Mouse (Mus musculus): ENCODE results near the gene Car14. TPM values are rescaled to one million over a fixed set of nuclear protein-coding genes. Genes with fewer than 3 reads are reported as not detected.

Gene Car14
- total RNA-seq, 2 experiments from 2014 or later, result 2.4 to 2.5 TPM

DNA sequence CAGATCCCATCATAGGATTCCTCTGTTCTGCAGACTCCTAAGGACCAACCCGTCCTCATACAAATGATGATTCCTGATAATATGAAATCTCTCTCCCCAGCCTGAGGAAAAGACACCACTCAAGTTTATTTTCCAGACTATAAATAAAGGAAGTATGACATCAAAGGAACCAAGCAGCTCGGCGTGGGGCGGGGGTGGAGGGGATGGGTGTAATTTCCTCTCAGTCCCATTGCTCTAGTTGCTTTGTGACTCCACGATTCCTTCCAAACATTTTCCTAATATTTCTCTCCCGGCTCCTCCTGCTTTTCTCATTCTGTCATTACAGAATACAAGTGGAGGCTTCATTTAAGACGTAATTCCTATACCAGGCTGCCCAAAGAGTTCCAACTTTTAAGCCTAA is 11.4 kb downstream of the Car14 start:
- intact Hi-C loops (cut with DNase I), result no loop called here
- DNase-seq, result no peak

DNA sequence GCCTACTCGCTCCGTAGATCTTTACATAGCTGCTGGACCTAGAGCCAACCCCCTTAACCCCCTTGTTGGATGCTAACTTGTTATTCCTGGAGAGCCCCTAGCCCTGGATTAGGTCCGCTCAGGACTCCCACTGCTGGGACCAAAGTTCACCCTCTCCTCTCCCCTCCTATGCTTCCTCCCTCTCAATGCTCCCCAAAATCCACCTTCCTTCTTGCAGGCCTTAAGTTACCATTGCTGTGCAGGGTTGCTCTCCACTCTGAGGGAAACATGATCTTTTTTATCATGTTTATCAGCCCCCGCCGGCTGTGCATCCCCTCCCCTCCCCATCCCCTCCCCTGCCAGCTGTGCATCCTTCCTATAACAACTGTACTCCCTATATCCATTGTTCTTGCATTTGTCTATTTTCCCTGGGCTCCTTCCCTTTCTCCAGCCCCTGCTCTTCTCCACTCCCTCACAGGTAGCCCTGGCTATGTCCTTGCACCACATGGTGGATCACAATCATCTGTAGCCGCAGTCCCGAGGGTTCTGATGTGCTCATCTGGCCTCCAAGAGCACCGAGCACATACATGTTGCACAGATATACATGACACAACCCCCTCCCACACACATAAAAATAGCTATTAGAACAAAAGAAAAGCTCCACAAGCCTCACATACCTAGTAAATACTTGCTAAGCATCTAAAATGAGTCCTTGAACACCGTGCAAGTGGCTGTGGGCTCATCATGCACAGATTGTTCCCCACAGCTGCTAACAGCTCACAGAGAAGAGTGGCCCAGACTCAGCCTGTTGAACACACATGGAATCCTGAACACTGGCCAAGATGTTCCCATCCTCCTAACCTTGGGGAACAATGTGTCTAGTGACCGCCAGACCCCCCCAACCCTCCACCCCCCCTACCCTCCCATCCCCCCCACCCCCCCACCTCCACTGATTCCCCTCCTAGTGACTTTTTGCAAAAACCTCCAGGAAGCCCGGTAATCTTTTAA is 12.1 kb downstream of the Car14 start:
- DNase-seq, result no peak
- intact Hi-C loops (cut with DNase I), result no loop called here

DNA sequence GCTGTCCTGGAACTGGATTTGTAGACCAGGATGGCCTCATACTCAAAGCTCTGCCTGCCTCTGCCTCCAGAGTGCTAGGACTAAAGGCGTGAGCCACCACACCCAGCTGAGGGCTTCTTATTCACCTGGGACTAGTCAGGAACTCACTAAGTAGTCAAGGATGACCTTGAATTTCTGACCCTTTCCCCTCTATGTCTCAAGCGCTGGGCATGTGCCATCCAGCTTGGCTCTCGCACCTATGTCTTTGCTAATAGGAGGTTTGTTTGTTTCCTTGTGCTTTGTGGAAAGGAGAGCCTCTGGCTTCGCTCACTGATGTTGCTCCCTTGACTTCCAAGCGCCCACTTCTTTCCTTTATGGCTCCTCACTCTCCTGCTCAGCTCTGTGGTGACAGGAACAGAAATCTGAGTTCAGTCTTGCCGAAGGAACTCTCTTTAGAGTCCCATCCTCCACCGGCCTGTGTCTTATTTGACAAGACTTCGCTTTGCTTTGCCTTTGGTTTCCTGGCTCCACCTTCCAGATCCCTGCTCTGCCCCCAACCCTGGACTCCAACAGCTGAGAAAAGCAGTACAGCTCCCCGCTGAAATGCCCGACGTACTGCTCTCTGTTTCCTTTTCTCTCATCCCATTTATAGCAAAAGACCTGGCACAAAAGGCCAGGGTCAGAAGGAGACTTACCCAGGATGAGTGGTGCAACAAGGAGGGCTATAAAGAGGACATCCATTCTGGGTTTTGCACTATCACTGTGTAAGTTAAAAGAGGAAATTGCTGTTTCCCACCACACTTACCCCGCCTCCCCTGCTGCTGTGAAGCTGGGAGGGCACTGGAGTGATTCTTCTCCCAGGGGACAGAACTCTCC is 13.1 kb downstream of the Car14 start, which contains the start of gene BC028528:
BC028528 (minus strand) TSS at position 795 of the 855 bp plus-strand sequence.
- no peak for DNase-seq

DNA sequence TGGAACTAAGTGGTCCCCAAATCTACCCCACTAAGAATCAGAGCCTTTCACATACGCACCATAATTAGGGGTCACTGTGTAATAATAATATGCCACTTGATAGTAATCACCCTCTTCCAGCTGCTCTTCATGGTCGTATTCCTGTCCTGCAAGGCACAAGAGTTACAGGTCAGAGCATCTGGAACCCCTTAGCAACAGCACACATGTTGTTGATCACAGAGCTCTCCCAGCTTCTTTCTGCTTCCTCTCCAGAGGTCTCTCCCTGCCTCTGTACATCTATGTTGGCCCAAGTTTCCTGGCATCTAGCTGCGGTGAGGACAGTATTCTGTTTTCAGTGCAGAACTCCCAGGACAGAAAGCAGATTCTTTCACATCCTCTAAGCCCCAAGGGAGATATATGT is 14.8 kb downstream of the Car14 start:
- intact Hi-C loops (cut with DNase I), result no loop called here
- DNase-seq, result no peak

More for the DNA sequence above, 13.1 kb downstream of the Car14 start, which contains the start of gene BC028528:
- intact Hi-C loops (cut with DNase I), result no loop called here

DNA sequence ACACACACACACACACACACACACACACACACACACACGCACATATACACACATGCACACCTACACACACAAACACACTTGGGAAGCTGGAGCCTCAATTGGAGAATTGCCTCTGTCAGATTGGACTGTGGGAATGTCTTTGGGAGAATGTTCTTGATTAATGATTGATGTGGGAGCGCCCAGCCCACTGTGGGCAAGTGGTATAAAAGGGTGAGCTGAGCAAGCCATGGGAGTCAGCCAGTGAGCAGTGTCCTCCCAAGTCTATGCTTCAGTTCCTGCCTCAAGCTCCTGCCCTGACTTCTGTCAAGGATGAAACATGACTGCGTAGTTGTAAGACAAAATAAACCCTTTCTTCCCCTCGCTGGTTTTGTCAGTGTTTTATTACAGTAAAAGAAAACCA is 16.9 kb downstream of the Car14 start:
- DNase-seq, result no peak
- intact Hi-C loops (cut with DNase I), result no loop called here

DNA sequence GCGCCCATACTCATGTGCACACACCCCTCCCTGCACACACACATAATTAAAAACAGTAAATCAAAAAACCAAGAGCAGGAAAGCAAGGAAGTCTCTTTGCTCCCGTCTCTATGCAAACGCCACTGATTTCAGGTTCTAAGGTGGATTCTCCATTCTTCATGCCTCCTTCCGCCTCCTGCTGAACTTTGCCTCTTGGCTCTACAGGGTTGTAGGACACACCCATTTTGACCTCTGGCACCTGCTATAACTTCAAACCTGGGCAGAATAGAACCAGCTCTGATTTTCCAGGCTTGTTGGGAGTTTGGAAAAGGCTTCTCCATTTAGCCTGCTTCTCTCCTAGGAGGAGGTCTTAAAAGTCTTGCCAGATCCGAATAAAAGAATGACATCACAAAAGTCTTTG is 20.1 kb downstream of the Car14 start:
- intact Hi-C loops (cut with DNase I), result no loop called here
- no peak for DNase-seq

DNA sequence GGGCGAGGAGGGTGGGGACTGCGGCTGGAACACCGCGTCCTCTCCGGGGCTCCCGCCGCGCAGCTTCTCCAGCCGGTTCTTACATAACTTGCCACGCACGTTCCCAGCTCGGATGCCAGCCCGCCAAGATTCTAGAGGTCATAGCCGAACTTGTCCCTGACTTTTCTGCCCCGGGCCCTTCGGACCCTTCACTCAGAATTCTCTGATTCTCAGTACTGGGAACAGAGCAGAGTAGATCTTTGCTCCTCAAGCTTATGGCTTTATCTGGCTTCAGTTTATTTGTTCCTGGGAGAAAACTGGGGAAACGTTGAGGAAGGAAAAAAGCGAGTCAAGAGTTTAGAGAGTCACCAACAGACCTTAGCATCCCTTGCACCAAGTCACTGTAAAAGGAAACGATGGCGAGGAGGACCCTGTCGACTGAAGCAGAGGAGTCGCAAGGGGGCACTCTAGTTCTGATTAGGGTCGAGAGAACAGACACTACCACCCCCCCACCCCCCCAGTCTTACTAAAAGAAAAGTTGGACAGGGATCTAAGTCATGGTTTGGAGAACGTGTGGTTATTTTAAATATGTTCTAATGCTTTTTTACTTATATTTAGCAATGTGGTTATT is 21.6 kb downstream of the Car14 start:
- DNase-seq, result peak; percentile 72
- intact Hi-C loops (cut with DNase I), result loop anchor here (1.0 kb wide), 1 partner anchor 24 kb away; no protein-coding TSS in a partner anchor

DNA sequence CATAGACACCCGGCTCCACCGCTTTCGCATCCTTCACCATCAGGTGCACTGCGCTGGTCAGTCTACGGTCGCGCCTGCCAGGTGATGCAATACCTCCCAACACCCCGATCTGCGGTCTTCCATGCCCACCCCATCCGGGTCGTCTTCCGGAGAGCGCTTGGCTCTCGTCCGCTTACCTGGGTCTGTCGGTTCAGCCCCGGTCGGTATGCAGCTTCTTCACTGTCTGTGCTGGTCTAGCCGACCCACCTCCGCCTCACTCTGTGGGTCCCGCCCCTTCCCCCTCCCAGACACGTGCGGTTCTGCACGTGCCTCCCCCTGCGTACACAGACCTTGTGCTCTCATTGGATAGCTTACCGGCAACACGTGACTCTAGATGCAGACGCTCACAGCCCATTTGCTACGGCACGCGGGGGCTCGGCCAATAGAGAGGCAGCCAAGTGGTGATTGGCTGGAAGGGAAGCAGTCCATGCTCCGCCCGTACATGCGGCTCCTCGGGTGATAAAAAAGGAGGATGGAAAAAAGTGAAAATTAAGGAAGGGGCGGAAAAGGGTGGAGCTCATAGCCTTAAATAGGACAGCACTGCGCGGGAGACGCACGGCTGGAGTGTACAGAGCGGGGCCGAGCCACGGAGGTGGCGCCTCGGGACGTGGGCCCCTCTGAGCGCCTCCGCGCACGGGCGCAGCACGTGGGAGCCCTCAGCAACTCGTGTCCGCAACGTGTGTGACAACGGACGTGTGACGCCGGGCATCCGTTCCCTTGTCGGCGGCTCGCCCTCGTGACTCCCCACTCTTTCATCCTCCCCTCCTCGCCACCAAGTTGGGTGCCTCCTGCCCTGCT is 22.3 kb downstream of the Car14 start, which contains the start of gene Ciart:
Ciart (minus strand) TSS at position 273 of the 837 bp plus-strand sequence.
- DNase-seq, result peak; percentile 94
- intact Hi-C loops (cut with DNase I), result loop anchor here (1.0 kb wide), 1 partner anchor 25 kb away; no protein-coding TSS in a partner anchor

DNA sequence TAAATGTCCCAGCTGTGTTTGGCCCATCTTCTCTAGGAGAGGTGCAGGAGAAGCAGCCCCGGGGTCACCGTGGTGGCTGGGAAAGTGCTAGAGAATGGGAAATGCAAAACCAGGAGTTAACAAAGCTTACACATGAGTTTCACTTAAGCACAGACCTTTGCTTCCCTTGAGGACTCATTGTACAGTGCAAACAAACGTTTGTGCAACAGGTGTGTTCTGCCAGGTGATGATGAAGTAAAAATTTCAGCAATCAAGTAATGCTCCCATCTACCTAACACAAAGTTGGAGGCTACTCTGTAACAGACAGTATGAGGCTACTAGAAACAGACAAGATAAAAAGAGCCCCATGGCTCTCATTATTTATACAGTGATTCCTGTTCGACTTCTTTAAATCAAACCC is 25.4 kb downstream of the Car14 start:
- intact Hi-C loops (cut with DNase I), result no loop called here
- DNase-seq, result no peak

DNA sequence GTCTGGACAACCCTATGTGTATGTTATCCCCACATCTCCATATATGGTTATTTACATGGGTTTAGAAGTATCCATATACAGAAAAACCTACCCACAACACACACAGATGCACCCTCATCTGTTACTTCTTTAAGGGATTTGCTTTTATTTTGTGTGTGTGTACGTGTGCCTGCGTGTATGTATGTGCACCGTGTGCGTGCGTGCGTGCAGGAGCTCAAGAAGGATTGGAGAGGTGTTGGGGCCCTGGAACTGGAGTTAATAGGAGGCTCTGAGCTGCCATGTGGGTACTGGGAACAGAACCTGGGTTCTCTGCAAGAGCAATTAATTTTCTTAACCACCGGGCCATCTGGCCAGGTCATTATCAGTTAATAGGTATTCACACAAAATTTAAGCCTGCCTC is 32.4 kb downstream of the Car14 start:
- intact Hi-C loops (cut with DNase I), result no loop called here
- no peak for DNase-seq

DNA sequence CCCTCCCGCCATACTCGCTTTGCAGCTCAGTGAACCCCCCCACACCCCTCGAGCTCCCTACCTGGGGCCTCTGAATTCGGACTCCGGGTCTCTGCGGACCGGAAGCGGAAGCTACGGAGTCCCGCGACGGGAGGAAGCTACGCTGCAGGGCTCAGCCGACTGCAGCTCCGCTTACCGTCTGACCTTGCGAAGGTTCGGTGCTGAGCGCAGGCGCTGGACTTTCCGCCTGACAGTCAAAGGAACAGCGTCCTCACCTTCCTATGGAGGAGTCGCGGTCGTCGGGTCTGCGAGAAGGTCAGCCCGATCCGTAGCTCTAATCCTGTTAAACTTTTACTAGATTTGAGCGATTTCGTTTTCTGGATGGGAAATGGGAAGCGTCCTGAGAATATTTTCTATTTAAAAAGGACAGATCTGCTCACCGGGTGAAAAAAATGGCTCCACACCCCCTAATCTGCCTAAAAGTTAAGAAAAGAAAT is 33.1 kb downstream of the Car14 start, which contains the start of gene Mrps21:
Mrps21 (minus strand) TSS at position 128 of the 476 bp plus-strand sequence.
- intact Hi-C loops (cut with DNase I), result no loop called here
- peak; percentile 86 for DNase-seq

DNA sequence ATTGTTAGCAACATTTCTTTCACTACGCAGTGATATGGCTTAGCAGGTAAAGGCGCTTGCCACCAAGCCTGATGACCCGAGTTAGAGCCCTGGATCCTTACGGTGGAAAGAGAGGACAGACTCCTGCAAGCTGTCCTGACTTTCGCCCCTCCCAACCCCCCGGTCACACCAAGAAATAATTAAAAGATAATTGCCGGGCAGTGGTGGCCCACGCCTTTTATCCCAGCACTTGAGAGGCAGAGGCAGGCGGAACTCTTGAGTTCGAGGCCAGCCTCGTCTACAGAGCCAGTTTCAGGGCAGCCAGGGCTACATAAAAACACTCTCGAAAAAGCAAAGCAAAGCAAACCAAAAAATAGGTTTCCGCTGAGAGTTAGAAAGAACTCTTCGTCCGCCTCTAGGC is 33.5 kb downstream of the Car14 start:
- DNase-seq, result no peak

DNA sequence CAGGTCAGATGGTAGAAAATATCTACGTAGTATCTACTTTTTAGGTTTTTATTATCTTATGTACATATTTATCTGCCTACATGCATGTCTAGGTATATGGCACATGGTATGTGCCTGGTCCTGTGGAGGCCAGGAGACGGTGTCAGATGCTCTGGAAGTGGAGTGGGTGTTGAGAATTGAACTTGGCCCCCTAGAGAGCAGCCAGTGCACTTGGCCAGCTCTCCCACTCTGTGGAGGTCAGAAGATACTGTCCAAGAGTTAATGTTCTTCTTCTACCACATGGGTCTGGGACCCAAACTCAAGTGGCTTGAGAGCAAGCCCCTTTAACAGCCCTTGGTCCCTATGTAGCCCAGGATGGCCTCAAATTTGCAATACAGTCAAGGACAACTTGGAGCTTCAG is 37.1 kb downstream of the Car14 start:
- DNase-seq, result no peak
- intact Hi-C loops (cut with DNase I), result no loop called here

More for the DNA sequence above, 33.5 kb downstream of the Car14 start:
- intact Hi-C loops (cut with DNase I), result no loop called here

DNA sequence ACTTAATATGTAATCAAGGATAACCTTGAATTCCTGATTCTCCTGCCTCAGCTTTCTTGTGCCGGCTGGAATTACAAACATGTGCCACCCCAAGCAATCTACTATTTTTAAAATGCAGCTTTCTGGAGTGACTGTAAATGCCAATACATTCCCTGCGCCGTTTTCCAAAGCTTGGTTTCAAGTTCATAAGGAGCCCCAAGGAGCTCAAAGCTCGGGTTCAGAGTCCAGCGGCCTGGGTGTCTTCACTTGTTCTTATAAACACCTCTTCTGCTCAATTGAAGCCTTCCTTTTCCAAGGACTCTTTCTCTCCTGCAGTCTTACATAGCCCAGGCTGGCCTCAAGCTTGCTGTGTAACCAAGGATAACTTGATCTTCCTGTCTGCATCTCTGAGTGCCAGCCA is 38.4 kb downstream of the Car14 start:
- intact Hi-C loops (cut with DNase I), result no loop called here
- no peak for DNase-seq

DNA sequence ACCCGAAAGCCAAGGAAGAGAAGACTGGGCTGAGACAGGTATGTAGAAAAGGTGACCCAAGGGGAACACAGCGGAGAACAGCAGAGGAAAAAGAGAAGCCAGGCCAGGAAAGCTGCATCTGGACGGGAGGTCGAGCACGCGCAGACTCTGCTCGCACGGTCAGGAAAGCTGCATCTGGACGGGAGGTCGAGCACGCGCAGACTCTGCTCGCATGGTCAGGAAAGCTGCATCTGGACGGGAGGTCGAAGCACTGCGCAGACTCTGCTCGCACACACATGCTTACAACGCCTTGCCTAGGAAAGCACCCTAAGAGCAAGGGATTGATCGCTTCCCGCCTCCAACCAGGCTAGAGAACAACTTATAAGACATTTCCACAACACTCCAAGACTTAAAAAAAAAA is 38.9 kb downstream of the Car14 start:
- DNase-seq, result no peak
- intact Hi-C loops (cut with DNase I), result no loop called here

DNA sequence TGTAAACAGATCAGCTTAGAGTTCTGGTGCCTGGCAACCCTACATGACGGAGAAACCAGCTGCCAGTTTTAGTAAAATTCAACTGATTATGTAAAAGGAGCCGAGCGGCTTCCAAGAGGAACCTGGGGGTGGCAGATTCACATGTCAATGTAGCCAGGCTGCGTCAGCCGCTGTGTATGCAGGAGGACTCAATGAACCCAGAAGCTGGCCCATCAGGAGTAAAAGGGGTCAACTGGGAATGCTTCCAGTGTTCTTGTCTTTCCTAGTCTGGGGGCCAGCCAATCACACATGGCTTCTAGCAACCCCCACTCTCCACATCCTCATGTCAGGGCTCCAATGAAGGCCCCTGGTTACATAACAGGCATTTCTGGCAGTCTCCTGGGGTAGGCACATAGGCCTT is 39.4 kb downstream of the Car14 start:
- DNase-seq, result no peak
- intact Hi-C loops (cut with DNase I), result no loop called here

DNA sequence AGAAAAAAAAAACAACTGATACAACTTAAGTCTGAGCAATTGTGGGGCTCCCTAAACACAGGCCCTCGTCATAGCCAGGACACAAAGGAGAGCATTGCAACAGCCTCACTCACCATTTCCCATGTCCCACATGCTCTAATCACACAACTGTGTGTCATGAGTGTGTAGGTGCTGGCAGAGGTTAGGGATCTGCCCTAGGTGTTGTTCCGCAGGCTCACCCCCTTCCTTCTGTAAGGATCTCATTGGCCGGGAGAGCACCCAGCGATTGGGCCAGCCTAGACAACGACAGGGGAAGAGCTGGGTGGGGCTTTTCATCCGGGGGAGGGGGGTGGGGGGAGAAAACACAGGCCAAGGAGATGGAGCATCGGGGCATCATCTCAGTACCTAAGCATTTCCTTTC is 40.9 kb downstream of the Car14 start:
- intact Hi-C loops (cut with DNase I), result no loop called here
- DNase-seq, result no peak

DNA sequence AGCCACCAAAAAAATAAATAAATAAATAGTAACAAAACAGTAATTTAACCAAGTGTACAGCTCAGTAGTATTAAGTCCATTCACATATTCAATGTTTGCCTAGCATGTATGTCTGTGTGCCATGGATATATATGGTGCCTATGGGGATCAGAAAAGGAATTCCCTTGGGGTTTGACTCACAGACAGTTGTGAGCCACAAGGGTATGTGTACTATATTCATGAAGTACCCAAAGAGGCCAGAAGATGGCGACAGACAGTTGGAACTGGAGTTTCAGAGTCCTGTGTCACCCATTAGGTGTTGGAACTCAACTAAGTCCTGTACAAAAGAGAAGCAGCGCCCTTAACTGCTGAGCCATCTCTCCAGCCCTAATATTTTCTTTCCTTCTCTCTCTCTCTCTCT is 42.7 kb downstream of the Car14 start:
- peak; percentile 65 for DNase-seq

DNA sequence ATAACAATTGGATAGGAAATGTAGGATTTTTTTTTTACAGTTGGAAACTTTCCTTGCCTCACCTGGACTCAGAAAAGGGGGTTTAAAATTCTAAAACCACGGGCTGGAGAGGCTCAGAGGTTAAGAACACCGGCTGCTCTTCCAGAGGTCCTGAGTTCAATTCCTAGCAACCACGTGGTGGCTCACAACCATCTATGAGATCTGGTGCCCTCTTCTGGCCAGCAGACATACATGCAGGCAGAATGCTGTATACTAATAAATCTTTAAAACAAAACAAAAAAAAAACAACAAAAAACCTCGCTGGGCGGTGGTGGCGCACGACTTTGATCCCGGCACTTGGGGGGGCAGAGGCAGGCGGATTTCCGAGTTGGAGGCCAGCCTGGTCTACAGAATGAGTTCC is 43.3 kb downstream of the Car14 start:
- intact Hi-C loops (cut with DNase I), result no loop called here
- no peak for DNase-seq

More for the DNA sequence above, 42.7 kb downstream of the Car14 start:
- intact Hi-C loops (cut with DNase I), result no loop called here

DNA sequence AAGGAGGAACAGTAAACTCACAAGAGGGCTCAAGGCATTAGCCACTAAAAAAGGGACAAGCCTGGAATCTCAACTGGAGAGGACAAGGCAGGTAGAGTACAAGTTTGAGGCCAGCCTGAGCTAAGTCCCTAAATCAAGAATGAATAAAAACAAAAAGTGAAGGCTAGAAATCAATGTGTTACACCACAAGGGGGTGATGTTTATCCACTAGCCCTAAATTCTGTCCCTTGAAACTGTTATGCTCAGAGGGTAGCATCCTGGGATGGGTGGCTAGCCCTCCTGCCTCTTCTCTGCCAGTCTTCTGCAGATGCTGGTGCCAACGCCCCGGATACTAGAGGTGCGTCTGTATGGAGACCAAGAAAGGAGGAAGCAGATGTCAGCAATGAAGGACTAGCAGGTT is 44.2 kb downstream of the Car14 start:
- intact Hi-C loops (cut with DNase I), result no loop called here
- DNase-seq, result no peak

Measured in left cerebral cortex, postnatal 4 days (tissue).